ENCODE assay signal across 8 mouse cellular contexts in the genomic region with DNA sequence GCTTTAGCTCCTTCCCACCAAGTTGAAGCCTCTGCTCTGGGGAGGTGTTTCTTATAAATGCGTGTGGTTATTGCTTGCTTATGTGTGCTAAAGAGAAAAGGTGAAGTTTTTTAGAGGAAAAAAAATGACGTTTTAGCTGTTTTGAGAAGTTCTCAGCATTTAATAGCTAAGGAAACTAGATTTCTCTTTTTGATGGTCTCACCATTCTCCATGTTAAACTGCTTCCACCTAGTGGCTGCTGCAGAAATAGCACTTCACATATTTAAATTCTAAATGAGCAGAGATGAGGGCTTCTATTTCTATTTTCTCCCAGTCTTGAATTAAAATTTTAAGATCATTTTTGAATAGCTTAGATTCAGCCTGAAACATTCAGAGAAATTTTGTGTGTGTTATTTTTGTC. TPM values are rescaled to one million over a fixed set of nuclear protein-coding genes. Genes with fewer than 3 reads are reported as not detected.
DNase-seq lines count a peak whose midpoint lies in the region; TF ChIP-seq lines count a peak whose summit lies in the region.

No protein-coding gene starts in this region.

- TF ChIP-seq POLR2A in brain, embryonic 14.5 days (IDR thresholded peaks at IDR 0.05; ENCODE audit: borderline replicate concordance, extremely low read depth, insufficient read depth, insufficient read length, poor library complexity, severe bottlenecking), result no peak

- DNase-seq in adrenal gland, postnatal 10 days, result peak; percentile 24
- DNase-seq in adrenal gland, postnatal 14 days, result no peak
- DNase-seq in left cerebral cortex, adult 2 months (ENCODE audit: extremely low spot score in 1 of 2, low spot score in 2 of 2), result no peak
- no peak for DNase-seq in left cerebral cortex, postnatal 4 days
- DNase-seq in brain, embryonic 14.5 days (ENCODE audit: low read depth), result peak; percentile 66
- DNase-seq in kidney, postnatal 4 days, result peak; percentile 34 to 40
- peak; percentile 36 for DNase-seq in thymus, postnatal 14 days
- no peak for DNase-seq in heart, adult 9 months (ENCODE audit: low spot score in 2 of 2)

- H3K4me3 ChIP-seq in left cerebral cortex, adult 2 months, result no peak overlapping the region

- TF ChIP-seq CTCF in left cerebral cortex, adult 2 months (IDR thresholded peaks at IDR 0.05), result peak; percentile 74
- TF ChIP-seq CTCF in brain, embryonic 14.5 days (IDR thresholded peaks at IDR 0.05; ENCODE audit: borderline replicate concordance, extremely low read depth, insufficient read depth, insufficient read length), result peak; percentile 25; the same call in 1 of the 2 replicates

- H3K27ac ChIP-seq in left cerebral cortex, adult 2 months, result no peak overlapping the region

- intact Hi-C loops in left cerebral cortex, adult 2 months (cut with DNase I), result no loop called here
- intact Hi-C loops in left cerebral cortex, postnatal 4 days (cut with DNase I), result loop anchor here (10.0 kb wide), 1 partner anchor 149 kb away; no protein-coding TSS in a partner anchor

RNA-seq across cellular contexts. Expression of gene Eprs, which starts 41.2 kb away (rescaled TPM):
- 100 to 1,000 TPM in 1 of 2 experiments, 10 to 100 TPM in 1; 93.5 to 108 TPM for total RNA-seq in adrenal gland, postnatal 10 days (2021)
- total RNA-seq in adrenal gland, postnatal 14 days (2021), result 170 and 183 TPM in 2 replicates
- 10 to 100 TPM; 71.6 to 79.3 TPM for total RNA-seq in left cerebral cortex, adult 2 months (2021)
- 100 to 1,000 TPM; 110 to 111 TPM for total RNA-seq in left cerebral cortex, postnatal 4 days (2021)
- polyA plus RNA-seq in brain, embryonic 14.5 days (2012; rRNA removed), result 26.4 and 44.5 TPM in 2 replicates

RNA-seq across cellular contexts. Expression of gene Slc30a10, which starts 50.6 kb away (rescaled TPM):
- total RNA-seq in adrenal gland, postnatal 10 days (2021), result 1 to 10 TPM; 1.1 to 2.4 TPM
- 0.19 and 1.0 TPM in 2 replicates for total RNA-seq in adrenal gland, postnatal 14 days (2021)
- 1 to 10 TPM; 7.5 to 8.3 TPM for total RNA-seq in left cerebral cortex, adult 2 months (2021)
- 10 to 100 TPM; 14.7 to 16.2 TPM for total RNA-seq in left cerebral cortex, postnatal 4 days (2021)
- 13.3 and 23.0 TPM in 2 replicates for polyA plus RNA-seq in brain, embryonic 14.5 days (2012; rRNA removed)

Comparison
In these comparisons a context has a peak if more than half of its experiments do, and no peak if none do; other contexts are left out.
1. DNase-seq: peak in adrenal gland, postnatal 10 days (single experiment), brain, embryonic 14.5 days (single experiment), kidney, postnatal 4 days (2 of 2) and thymus, postnatal 14 days (single experiment); none in adrenal gland, postnatal 14 days (single experiment), left cerebral cortex, adult 2 months (0 of 2), left cerebral cortex, postnatal 4 days (single experiment) and heart, adult 9 months (0 of 2).